Mouse (Mus musculus): ENCODE measurements around the gene Pla2g4b.

DNA sequence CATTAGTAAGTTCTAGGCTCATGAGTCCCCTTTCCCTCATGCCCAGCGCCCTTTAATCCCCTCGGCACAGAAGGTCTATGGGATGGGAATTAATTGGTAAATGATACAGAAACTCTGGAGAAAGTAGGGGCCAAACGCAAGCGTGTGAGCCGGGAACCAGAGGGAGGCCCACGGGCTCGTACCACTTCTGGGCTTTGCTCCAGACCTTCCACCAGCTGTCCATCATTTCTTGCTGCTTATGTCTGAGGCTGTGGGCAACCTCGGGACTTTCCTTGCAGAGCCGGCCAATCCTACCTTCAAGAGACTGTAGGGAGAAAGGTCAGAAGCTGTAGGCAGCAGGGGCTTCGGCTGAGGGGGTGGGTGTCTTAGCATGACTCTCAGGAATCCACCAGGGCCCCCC is 22.7 kb downstream of the Pla2g4b start:
- TF ChIP-seq EP300 (IDR thresholded peaks at IDR 0.05; ENCODE audit: low read depth) = no peak
- no peak for TF ChIP-seq CTCF (IDR thresholded peaks at IDR 0.05; ENCODE audit: low read depth)
